Mouse (Mus musculus) neural tube, embryonic 14.5 days (tissue): ENCODE results near the gene Fbxo44. TPM values are rescaled to one million over a fixed set of nuclear protein-coding genes. Genes with fewer than 3 reads are reported as not detected.
A peak's percentile ranks its signal among the peaks of the same experiment; 100 is the strongest.
"Not testable (repeated sequence)": the region's sequence is repeated elsewhere in the genome, so short reads cannot be mapped to it uniquely, and the experiment has no call there.

Experiments
- ATAC-seq: fragments of 200-750 bp; cut with Nextera tagmentation; 2 replicates; pipeline ENCODE4 v1.8.0; 2017; ENCODE audit warnings: low read depth, mild to moderate bottlenecking, moderate TSS enrichment, moderate library complexity
- H3K27ac ChIP-seq: fragments of 300-500 bp; sonication (generic); 2 replicates; pipeline ENCODE4 v1.5.1; 2014; ENCODE audit warnings: low read depth, mild to moderate bottlenecking, control low read depth, low read length, moderate library complexity, mixed read lengths
- H3K27me3 ChIP-seq: fragments of 300-500 bp; sonication (generic); 2 replicates; pipeline ENCODE4 v1.6.1; 2014; ENCODE audit warnings: low read length; ENCODE audit not compliant: control insufficient read depth, insufficient read depth
- H3K36me3 ChIP-seq: fragments of 300-500 bp; sonication (generic); 2 replicates; pipeline ENCODE4 v1.6.1; 2014; ENCODE audit warnings: low read length, mixed read lengths; ENCODE audit not compliant: control insufficient read depth, insufficient read depth
- H3K4me1 ChIP-seq: fragments of 300-500 bp; sonication (generic); 2 replicates; pipeline ENCODE4 v1.6.1; 2014; ENCODE audit warnings: low read length; ENCODE audit not compliant: control insufficient read depth, insufficient read depth
- H3K4me2 ChIP-seq: fragments of 300-500 bp; sonication (generic); 2 replicates; pipeline ENCODE4 v1.6.1; 2014; ENCODE audit warnings: mild to moderate bottlenecking, low read depth, low read length, control low read depth
- H3K4me3 ChIP-seq: fragments of 300-500 bp; sonication (generic); 2 replicates; pipeline ENCODE4 v1.5.1; 2014; ENCODE audit warnings: low read depth, low read length, control low read depth, mixed read lengths
- H3K9ac ChIP-seq: fragments of 300-500 bp; sonication (generic); replicated peaks from 2 replicates; pipeline ENCODE4 v1.6.1; 2014; ENCODE audit warnings: low read depth, mild to moderate bottlenecking, control low read depth, low read length, mixed read lengths
- H3K9me3 ChIP-seq: fragments of 300-500 bp; sonication (generic); 2 replicates; pipeline ENCODE4 v1.6.1; 2016; ENCODE audit warnings: low read length; ENCODE audit not compliant: control insufficient read depth
- WGBS: fragments of 180-500 bp; shearing (Covaris S2); extraction: QIAGEN DNeasy Blood & Tissue Kit; methylation state at CpG from one replicate; pipeline ENCODE4 v1.1.7; 2014; 5-methylcytosine and 5-hydroxymethylcytosine counted together
- polyA plus RNA-seq: library from polyadenylated mRNA; unstranded; fragments of >200 nt; fragmentation: Nextera tagmentation; extraction: Ambion mirVana; gene quantifications from 2 replicates; pipeline ENCODE4 v1.2.1, GENCODE M21; 2014

Gene Fbxo44
- polyA plus RNA-seq, 1 experiment from 2014 or later, result 116 TPM

- H3K27ac ChIP-seq, result no peak overlapping the region
- 69% methylated on average over 4 of the region's 4 CpGs for WGBS
- H3K4me3 ChIP-seq, result no peak overlapping the region
- ATAC-seq, result no peak
- H3K4me2 ChIP-seq, result no peak overlapping the region
- no peaks in the 10 kb centered on the region for H3K9me3 ChIP-seq
- no peak overlapping the region for H3K9ac ChIP-seq
- H3K36me3 ChIP-seq, result no peaks in the 10 kb centered on the region
- no peaks in the 10 kb centered on the region for H3K27me3 ChIP-seq
- no peaks in the 10 kb centered on the region for H3K4me1 ChIP-seq
Measured at GRCm38 (mm10) chr4:148185819-148186218, 25.5 kb upstream of the Fbxo44 start.

DNA sequence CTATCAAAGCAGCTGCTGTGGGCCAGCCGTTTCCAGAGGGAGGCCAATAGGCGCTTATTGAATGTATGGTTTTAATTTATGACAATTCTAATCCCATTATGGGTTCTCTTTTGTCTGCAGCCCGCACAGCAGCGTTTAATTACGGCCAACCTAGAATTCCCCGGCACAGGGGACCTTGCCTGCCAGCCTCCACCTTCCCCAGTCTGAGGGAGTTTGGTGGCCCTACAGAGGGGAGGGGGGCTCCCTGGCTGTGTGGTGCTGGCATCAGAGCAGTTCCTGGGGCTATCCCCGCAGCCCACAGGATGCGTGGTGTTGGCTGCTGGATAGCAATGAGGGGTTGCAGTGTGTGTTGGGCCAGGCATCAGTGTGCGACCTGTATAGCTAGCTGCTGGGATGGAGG lies 24.3 kb upstream of the Fbxo44 start:
- H3K4me1 ChIP-seq, result no peaks in the 10 kb centered on the region
- ATAC-seq, result peak; percentile 27; the same call in 1 of the 2 replicates
- no peaks in the 10 kb centered on the region for H3K9me3 ChIP-seq
- no peaks in the 10 kb centered on the region for H3K27me3 ChIP-seq
- H3K9ac ChIP-seq, result no peak overlapping the region
- H3K4me3 ChIP-seq, result no peak overlapping the region
- H3K36me3 ChIP-seq, result no peaks in the 10 kb centered on the region
- no peak overlapping the region for H3K4me2 ChIP-seq
- no peak overlapping the region for H3K27ac ChIP-seq
- 26% methylated on average over 9 of the region's 9 CpGs for WGBS

GRCm38 (mm10) chr4:148182363-148182762 lies 22.1 kb upstream of the Fbxo44 start:
- Histone ChIP-seq H3K4me2 (no peak overlapping the region), H3K27ac (no peak overlapping the region), H3K4me3 (no peak overlapping the region), H3K9ac (no peak overlapping the region), H3K4me1 (no peaks in the 10 kb centered on the region), H3K36me3 (no peaks in the 10 kb centered on the region), H3K27me3 (no peaks in the 10 kb centered on the region), H3K9me3 (no peaks in the 10 kb centered on the region)
- 0 out of 2 replicates have a peak, but pooled peaks have one; percentile 38 for ATAC-seq
- WGBS, result 35% methylated on average over 8 of the region's 8 CpGs

DNA sequence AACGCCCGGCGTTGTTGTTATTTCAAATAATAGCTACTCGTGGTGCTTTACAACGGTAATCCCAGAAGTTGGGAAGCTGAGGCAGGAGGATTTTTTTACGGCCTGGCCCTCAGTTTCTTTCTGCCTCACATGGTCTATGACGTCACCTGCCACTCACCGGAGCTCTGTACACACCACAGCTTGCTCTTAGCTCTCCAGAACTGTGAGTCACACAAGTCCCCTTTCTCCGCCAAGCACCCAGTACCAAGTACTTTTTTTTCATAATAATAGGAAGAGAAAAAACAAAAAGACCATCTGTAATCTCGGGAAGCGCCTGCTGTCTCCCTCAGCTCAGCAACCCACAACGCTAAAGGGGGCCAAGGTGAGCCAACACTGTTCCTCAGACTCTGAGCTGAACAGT lies 21.2 kb upstream of the Fbxo44 start:
- Histone ChIP-seq H3K9ac (no peak overlapping the region), H3K27ac (no peak overlapping the region), H3K4me3 (no peak overlapping the region), H3K9me3 (no peaks in the 10 kb centered on the region), H3K27me3 (no peaks in the 10 kb centered on the region), H3K4me1 (no peaks in the 10 kb centered on the region), H3K4me2 (no peak overlapping the region), H3K36me3 (no peaks in the 10 kb centered on the region)
- ATAC-seq, result no peak
- WGBS, result 90% methylated on average over 12 of the region's 12 CpGs

DNA sequence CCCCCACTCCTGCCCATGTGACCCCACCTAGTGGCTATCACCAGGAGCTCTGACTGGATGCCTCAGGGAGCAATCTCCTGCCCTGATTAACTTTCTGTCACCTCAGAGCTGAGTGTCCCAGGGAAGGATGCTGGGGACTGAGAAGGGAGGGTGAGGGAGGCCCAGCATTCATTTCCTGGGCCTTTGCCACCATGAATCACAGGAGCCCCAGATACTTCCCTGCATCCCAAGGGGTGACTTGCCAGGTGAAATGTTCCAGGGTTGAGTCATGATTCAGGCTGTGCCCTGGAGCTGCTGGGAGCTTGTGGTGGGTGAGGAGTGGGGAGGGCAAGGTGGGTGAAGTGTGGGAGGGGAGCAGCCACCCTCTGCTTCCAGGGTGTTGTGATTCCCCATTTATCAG lies 17.4 kb upstream of the Fbxo44 start:
- ATAC-seq, result no peak
- 0 out of 2 replicates have a peak, but pooled peaks cover 3% of the 10 kb centered on the region for H3K27me3 ChIP-seq
- H3K36me3 ChIP-seq, result no peaks in the 10 kb centered on the region
- no peak overlapping the region for H3K9ac ChIP-seq
- H3K27ac ChIP-seq, result no peak overlapping the region
- peaks cover 14% of the 10 kb centered on the region for H3K4me1 ChIP-seq
- H3K4me2 ChIP-seq, result no peak overlapping the region
- no peak overlapping the region for H3K4me3 ChIP-seq
- no peaks in the 10 kb centered on the region for H3K9me3 ChIP-seq

- H3K9ac ChIP-seq, H3K27ac ChIP-seq, H3K4me2 ChIP-seq, H3K4me3 ChIP-seq, ATAC-seq, H3K36me3 ChIP-seq, H3K9me3 ChIP-seq, H3K27me3 ChIP-seq: not testable (repeated sequence)
- H3K4me1 ChIP-seq, result peaks cover 14% of the 10 kb centered on the region
- 74% methylated on average over 5 of the region's 6 CpGs for WGBS
Measured at GRCm38 (mm10) chr4:148176603-148177002, 16.3 kb upstream of the Fbxo44 start.

DNA sequence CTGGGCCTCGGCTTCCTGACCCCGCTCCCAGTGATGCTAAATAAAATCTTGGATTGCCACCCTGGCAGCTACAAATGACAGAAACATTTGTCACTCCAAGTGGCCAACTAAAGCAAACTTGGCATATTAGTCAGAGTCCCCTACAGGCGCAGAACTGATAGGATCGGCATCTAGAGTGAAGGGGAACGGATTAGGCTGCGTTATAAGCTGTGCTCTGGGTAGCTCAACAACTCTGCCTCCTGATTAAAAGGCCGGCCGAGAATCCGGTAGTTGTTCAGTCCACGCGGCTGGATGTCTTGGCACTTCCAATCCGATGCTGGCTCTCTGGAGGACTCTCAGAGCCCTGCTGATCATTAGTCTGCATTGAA lies 14.2 kb upstream of the Fbxo44 start:
- H3K4me2 ChIP-seq, result no peak overlapping the region
- H3K27me3 ChIP-seq, result 0 out of 2 replicates have a peak, but pooled peaks cover 3% of the 10 kb centered on the region
- H3K9ac ChIP-seq, result no peak overlapping the region; the same call in 1 of the 2 replicates
- no peaks in the 10 kb centered on the region for H3K36me3 ChIP-seq
- H3K9me3 ChIP-seq, result no peaks in the 10 kb centered on the region
- ATAC-seq, result no peak
- 11% methylated on average over 12 of the region's 12 CpGs for WGBS
- peaks cover 14% of the 10 kb centered on the region for H3K4me1 ChIP-seq
- no peak overlapping the region for H3K4me3 ChIP-seq
- peak overlapping the region; percentile 70; the same call in 1 of the 2 replicates for H3K27ac ChIP-seq

- Histone ChIP-seq H3K4me1 (peaks cover 14% of the 10 kb centered on the region), H3K27ac (peak overlapping the region; percentile 70), H3K9ac (peak overlapping the region; percentile 25), H3K9me3 (no peaks in the 10 kb centered on the region), H3K4me3 (peak overlapping the region; percentile 21), H3K36me3 (no peaks in the 10 kb centered on the region), H3K27me3 (0 out of 2 replicates have a peak, but pooled peaks cover 3% of the 10 kb centered on the region), H3K4me2 (peak overlapping the region; percentile 53)
- peak; percentile 33 for ATAC-seq
- WGBS, result under 1% methylated on average over 30 of the region's 30 CpGs
Measured at GRCm38 (mm10) chr4:148173811-148174494, 13.7 kb upstream of the Fbxo44 start.

GRCm38 (mm10) chr4:148171261-148171660 lies 11.0 kb upstream of the Fbxo44 start:
- Histone ChIP-seq H3K9ac (no peak overlapping the region), H3K4me3 (no peak overlapping the region), H3K27ac (no peak overlapping the region), H3K4me1 (peaks cover 17% of the 10 kb centered on the region), H3K36me3 (no peaks in the 10 kb centered on the region), H3K9me3 (no peaks in the 10 kb centered on the region), H3K27me3 (peaks cover 3% of the 10 kb centered on the region; the same call in 1 of the 2 replicates), H3K4me2 (no peak overlapping the region)
- 61% methylated on average over 3 of the region's 3 CpGs for WGBS
- no peak for ATAC-seq
